Mouse (Mus musculus) brain, embryonic 14.5 days (tissue): ENCODE data around the gene Dnmt1.

Experiments
- CTCF ChIP-seq: fragments of 200-500 bp; IDR thresholded peaks from 2 replicates; pipeline ENCODE4 v1.5.1; 2012; ENCODE audit warnings: inconsistent platforms, mild to moderate bottlenecking, moderate library complexity, borderline replicate concordance; ENCODE audit not compliant: insufficient read depth, insufficient read length; ENCODE audit errors: extremely low read depth
- POLR2A ChIP-seq: fragments of 200-500 bp; IDR thresholded peaks from 2 replicates; pipeline ENCODE4 v1.6.1; 2012; ENCODE audit warnings: mild to moderate bottlenecking, inconsistent platforms, borderline replicate concordance; ENCODE audit not compliant: poor library complexity, insufficient read depth, insufficient read length, severe bottlenecking; ENCODE audit errors: extremely low read depth

- TF ChIP-seq CTCF, result no peak
- no peak for TF ChIP-seq POLR2A
Measured at GRCm38 (mm10) chr9:20971751-20972140, 12.1 kb upstream of the Dnmt1 start.
